Mouse (Mus musculus) testis, adult 2 months (tissue): ENCODE measurements around the gene Sycp2l.

Experiments used
- CTCF ChIP-seq: fragments of 200-500 bp; IDR thresholded peaks from 2 replicates; pipeline ENCODE4 v1.5.1; 2012; ENCODE audit warnings: low read depth, mild to moderate bottlenecking, inconsistent platforms, low read length, moderate library complexity; ENCODE audit not compliant: control insufficient read depth, insufficient read depth, insufficient replicate concordance
- POLR2A ChIP-seq: fragments of 200-500 bp; IDR thresholded peaks from 2 replicates; pipeline ENCODE4 v1.6.1; 2012; ENCODE audit warnings: low read depth, mild to moderate bottlenecking, inconsistent platforms, low read length, moderate library complexity; ENCODE audit not compliant: control insufficient read depth

GRCm38 (mm10) chr13:41203691-41204090 is 89.6 kb downstream of the Sycp2l start:
- TF ChIP-seq POLR2A (no peak), CTCF (no peak)
